Mouse (Mus musculus) right cerebral cortex, postnatal 36 days (tissue): ENCODE data around the gene Rfc3.
"Not testable (repeated sequence)": the region's sequence is repeated elsewhere in the genome, so short reads cannot be mapped to it uniquely, and the experiment has no call there.

ENCODE experiments used
- DNase-seq, 2 experiments: peaks; one replicate each; pipeline ENCODE4 v3.0.0; 2022; ENCODE audit warnings: low spot score in 2 of 2, mixed read lengths in 1 of 2

Rfc3 gene

GRCm38 (mm10) chr5:151650700-151651410, at the start of gene Rfc3:
Gene Rfc3 (minus strand): TSS chr5:151651242.
- peak; percentile 91 to 92 for DNase-seq

GRCm38 (mm10) chr5:151693636-151694035, 42.6 kb upstream of the Rfc3 start:
- DNase-seq, result not testable (repeated sequence)

- DNase-seq, result peak; percentile 60 to 65
Measured at GRCm38 (mm10) chr5:151686606-151687525, 35.8 kb upstream of the Rfc3 start.

GRCm38 (mm10) chr5:151662207-151662606, 11.2 kb upstream of the Rfc3 start:
- no peak for DNase-seq

GRCm38 (mm10) chr5:151651411-151651784, 356 bp upstream of the Rfc3 start:
- DNase-seq, result no peak

GRCm38 (mm10) chr5:151644845-151645244, 6.2 kb downstream of the Rfc3 start:
- no peak for DNase-seq

GRCm38 (mm10) chr5:151642867-151643266, 8.2 kb downstream of the Rfc3 start:
- DNase-seq, result no peak

- no peak for DNase-seq
Measured at GRCm38 (mm10) chr5:151642102-151642501, 8.9 kb downstream of the Rfc3 start.

- no peak for DNase-seq
Measured at GRCm38 (mm10) chr5:151605921-151606320, 45.1 kb downstream of the Rfc3 start, which contains the start of gene Vmn2r18. Gene Vmn2r18 (minus strand): TSS chr5:151606021.

- DNase-seq, result no peak
Measured at GRCm38 (mm10) chr5:151601696-151602095, 49.3 kb downstream of the Rfc3 start.
